Mouse (Mus musculus): ENCODE data around the gene Sema4b. TPM values are rescaled to one million over a fixed set of nuclear protein-coding genes. Genes with fewer than 3 reads are reported as not detected.

Gene Sema4b
- polyA plus RNA-seq, 1 experiment from 2014 or later: 15.9 TPM

DNA sequence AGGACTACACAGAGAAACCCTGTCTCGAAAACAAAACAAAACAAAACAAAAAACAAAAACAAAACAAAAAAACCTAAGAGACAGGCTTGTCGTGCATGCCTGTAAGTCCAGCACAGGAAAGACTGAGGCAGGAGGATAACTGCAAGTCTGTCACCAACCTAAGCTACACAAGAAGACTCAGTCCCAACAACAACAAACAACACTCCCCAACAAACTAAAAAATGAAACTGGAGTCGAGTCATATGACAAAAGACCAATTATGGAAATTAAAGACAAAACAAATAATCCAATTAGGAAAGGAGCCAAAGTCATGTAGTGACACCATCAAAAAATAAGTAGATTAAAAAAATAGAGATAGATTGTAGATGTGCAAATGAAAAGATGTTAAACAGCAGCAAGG is 6.4 kb upstream of the Sema4b start:
- DNase-seq (ENCODE audit: extremely low spot score, low spot score): no peak
- Histone ChIP-seq H3K27me3 (ENCODE audit: poor library complexity, severe bottlenecking) (no peaks in the 10 kb centered on the region), H3K4me3 (no peak overlapping the region), H3K9me3 (no peaks in the 10 kb centered on the region), H3K4me1 (peaks cover 13% of the 10 kb centered on the region), H3K27ac (no peak overlapping the region), H3K36me3 (replicated peaks) (no peaks in the 10 kb centered on the region)
- 78% methylated on average over 3 of the region's 3 CpGs for WGBS

DNA sequence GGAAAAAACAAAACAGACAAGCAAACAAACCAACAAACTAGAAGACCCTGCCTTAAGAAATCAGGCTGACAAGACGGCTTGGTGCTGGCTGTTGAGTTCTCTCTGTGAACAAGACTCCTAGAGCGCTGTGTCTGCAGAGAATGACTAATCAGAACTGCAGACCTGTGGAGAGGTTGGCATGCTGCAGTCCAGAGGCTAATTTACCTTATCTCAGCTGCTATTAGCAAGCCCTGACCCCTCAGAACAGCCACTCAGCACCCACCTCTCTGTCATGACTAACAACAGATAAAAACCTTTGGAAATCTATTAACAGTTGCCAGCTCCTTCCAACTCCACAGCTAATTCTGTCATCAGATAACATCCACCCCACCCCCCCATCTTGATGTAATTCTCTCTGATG is 5.6 kb upstream of the Sema4b start:
- no peaks in the 10 kb centered on the region for H3K27me3 ChIP-seq (ENCODE audit: poor library complexity, severe bottlenecking)
- peaks cover 22% of the 10 kb centered on the region for H3K4me1 ChIP-seq
- H3K9me3 ChIP-seq: no peaks in the 10 kb centered on the region
- no peaks in the 10 kb centered on the region for H3K36me3 ChIP-seq (replicated peaks)
- 85% methylated on average over 2 of the region's 2 CpGs for WGBS
- no peak overlapping the region for H3K27ac ChIP-seq
- no peak for DNase-seq (ENCODE audit: extremely low spot score, low spot score)
- H3K4me3 ChIP-seq: no peak overlapping the region

DNA sequence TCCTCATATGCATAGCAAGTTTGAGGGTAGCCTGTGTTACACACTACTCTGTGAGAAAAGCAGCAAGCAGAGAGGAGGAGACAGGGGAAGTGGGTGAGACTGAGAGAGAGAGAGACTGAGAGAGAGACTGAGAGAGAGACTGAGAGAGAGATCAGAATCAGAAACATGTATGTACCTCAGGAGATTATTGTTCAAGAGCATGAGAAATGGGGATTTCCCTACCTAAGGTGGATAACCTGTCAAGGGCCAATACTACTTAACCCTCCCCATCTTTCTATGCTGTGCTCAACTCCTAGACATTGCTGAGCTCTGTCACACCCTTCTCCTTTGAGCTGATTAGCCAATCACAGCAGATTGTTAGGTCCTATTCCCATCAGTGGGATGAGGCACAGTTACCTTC is 4.5 kb upstream of the Sema4b start:
- H3K27ac ChIP-seq: no peak overlapping the region
- H3K9me3 ChIP-seq: no peaks in the 10 kb centered on the region
- no peaks in the 10 kb centered on the region for H3K27me3 ChIP-seq (ENCODE audit: poor library complexity, severe bottlenecking)
- no peaks in the 10 kb centered on the region for H3K36me3 ChIP-seq (replicated peaks)
- no peak for DNase-seq (ENCODE audit: extremely low spot score, low spot score)
- H3K4me3 ChIP-seq: no peak overlapping the region
- H3K4me1 ChIP-seq: peaks cover 32% of the 10 kb centered on the region

DNA sequence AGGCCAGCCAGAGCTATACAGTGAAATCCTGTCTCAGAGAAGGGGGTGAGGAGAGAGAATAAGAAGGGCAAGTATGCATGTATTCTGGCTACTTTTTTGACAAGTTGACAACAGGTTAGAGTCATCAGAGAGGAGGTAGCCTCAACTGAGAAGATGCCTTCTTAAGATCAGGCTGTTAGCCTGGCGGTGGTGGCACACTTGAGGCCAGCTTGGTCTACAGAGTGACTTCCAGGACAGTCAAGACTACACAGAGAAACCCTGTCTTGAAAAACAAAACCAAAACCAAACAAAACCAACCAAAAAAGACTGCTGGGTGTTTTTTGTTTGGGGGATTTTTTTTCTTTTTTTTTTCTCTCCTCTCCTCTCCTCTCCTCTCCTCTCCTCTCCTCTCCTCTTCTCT is 3.2 kb upstream of the Sema4b start:
- no peak overlapping the region for H3K27ac ChIP-seq
- peaks cover 46% of the 10 kb centered on the region for H3K4me1 ChIP-seq
- no peaks in the 10 kb centered on the region for H3K27me3 ChIP-seq (ENCODE audit: poor library complexity, severe bottlenecking)
- H3K9me3 ChIP-seq: no peaks in the 10 kb centered on the region
- WGBS: 90% methylated on average over 1 of the region's 1 CpGs
- H3K4me3 ChIP-seq: no peak overlapping the region
- no peak for DNase-seq (ENCODE audit: extremely low spot score, low spot score)
- H3K36me3 ChIP-seq (replicated peaks): no peaks in the 10 kb centered on the region

DNA sequence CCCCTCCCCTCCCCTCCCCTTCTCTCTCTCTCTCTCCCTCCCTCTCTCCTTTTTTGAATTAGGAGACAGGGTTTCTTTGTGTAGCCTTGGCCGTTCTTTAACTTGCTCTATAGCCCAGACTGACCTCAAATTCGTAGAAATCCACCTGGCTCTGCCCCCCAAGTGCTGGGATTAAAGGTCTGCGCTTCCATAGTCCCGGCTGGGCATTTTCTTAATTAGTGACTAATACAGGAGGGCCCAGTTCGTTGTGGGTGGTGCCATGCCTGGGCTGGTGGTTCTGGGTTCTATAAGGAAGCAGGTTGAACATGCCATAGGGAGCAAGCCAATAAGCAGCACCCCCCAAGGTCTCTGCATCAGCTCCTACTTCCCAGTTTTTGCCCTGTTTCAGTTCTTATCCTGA is 2.7 kb upstream of the Sema4b start:
- no peaks in the 10 kb centered on the region for H3K9me3 ChIP-seq
- H3K4me3 ChIP-seq: no peak overlapping the region
- WGBS: 39% methylated on average over 5 of the region's 5 CpGs
- no peak for DNase-seq (ENCODE audit: extremely low spot score, low spot score)
- no peaks in the 10 kb centered on the region for H3K36me3 ChIP-seq (replicated peaks)
- peaks cover 51% of the 10 kb centered on the region for H3K4me1 ChIP-seq
- H3K27me3 ChIP-seq (ENCODE audit: poor library complexity, severe bottlenecking): no peaks in the 10 kb centered on the region
- H3K27ac ChIP-seq: 0 out of 2 replicates have a peak overlapping the region, but pooled peaks have one; percentile 58

DNA sequence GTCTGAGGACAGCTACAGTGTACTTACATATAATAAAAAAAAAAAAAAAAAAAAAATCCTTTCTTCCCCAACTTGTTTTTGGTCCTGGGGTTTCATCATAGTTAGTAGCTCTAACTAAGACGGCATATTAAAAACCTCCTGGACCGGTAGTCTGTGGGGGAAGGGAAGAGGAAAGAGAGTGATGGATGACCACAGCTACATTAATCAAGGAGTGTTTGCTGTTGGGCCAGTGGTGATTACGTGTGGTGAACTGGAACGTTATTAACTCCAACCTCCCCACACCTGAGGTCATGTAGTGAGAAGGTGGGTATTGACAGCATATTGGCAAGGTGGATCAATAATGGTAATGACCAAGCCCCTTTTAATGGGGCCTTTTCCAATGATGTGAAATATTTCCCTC is 2.1 kb upstream of the Sema4b start:
- peaks cover 57% of the 10 kb centered on the region for H3K4me1 ChIP-seq

DNA sequence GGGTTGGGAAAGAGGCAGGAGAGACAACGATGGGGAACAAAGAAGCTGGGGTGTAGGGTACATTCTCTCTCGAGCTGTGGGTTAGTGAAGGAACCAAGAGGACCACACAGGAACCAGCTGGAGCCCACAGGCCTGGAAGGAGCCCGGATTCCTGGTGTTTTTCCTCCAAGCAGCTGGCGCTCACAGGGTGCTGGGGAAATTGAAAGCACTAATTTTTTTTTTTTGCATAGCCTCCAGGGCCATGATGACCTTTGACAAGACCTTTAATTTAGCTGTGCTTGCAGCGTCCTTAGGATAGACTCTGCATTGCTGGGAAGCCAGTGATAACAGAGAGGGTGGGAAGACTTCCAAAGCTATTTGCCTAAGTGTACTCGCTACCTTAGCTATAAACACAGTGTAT is 1.7 kb upstream of the Sema4b start:
- no peaks in the 10 kb centered on the region for H3K36me3 ChIP-seq (replicated peaks)
- no peaks in the 10 kb centered on the region for H3K9me3 ChIP-seq
- WGBS: 67% methylated on average over 6 of the region's 6 CpGs
- H3K27ac ChIP-seq: peak overlapping the region; percentile 67; the same call in 1 of the 2 replicates
- no peaks in the 10 kb centered on the region for H3K27me3 ChIP-seq (ENCODE audit: poor library complexity, severe bottlenecking)
- H3K4me3 ChIP-seq: no peak overlapping the region
- H3K4me1 ChIP-seq: peaks cover 61% of the 10 kb centered on the region
- DNase-seq (ENCODE audit: extremely low spot score, low spot score): no peak

More for the DNA sequence above, 2.1 kb upstream of the Sema4b start:
- Histone ChIP-seq H3K27me3 (ENCODE audit: poor library complexity, severe bottlenecking) (no peaks in the 10 kb centered on the region), H3K4me3 (no peak overlapping the region), H3K27ac (peak overlapping the region; percentile 67; the same call in 1 of the 2 replicates), H3K36me3 (replicated peaks) (no peaks in the 10 kb centered on the region), H3K9me3 (no peaks in the 10 kb centered on the region)
- 90% methylated on average over 4 of the region's 4 CpGs for WGBS
- no peak for DNase-seq (ENCODE audit: extremely low spot score, low spot score)

DNA sequence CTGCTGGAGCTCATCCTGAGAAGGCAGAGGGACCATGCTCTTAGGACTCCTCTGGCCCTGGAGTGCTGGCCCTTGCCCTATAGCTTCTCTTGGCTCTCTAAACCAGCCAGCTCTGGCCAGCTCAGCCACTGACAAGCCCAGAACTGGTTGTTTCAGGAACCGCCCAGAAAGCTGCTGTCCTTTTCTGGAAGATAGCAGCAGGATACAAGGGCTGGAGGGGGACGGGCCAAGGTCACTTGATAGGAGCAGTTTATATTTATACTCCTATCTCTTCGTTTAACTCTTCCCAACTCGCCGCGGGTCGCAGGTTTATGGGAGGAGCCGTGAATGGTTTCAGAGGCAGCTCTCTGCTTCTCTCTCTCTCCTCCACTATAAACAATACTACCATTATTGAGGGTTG is 620 bp upstream of the Sema4b start:
- Histone ChIP-seq H3K27ac (peak overlapping the region; percentile 97), H3K4me3 (peak overlapping the region; percentile 64), H3K4me1 (peaks cover 71% of the 10 kb centered on the region), H3K9me3 (no peaks in the 10 kb centered on the region), H3K36me3 (replicated peaks) (peaks cover 6% of the 10 kb centered on the region; the same call in 1 of the 2 replicates), H3K27me3 (ENCODE audit: poor library complexity, severe bottlenecking) (no peaks in the 10 kb centered on the region)
- WGBS: 14% methylated on average over 8 of the region's 8 CpGs
- DNase-seq (ENCODE audit: extremely low spot score, low spot score): no peak

DNA sequence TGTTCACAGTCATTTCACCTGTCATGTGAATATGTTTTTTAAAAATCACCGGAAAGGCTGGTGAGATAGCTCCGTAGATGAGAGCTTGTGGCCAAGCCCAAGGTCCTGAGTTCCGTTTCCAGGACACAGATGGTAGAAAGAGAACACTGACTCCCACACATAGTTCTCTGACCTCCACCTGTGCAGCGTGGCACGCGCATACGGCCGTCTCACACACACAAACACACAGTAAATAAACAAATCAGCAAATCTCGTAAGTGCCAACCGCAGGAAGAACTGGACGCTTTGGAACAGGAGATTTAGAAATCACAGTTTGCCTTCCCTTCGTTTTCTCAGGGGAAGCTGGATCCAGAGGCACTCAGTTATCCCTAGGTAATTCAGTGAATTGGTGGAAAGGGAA is 860 bp downstream of the Sema4b start:
- Histone ChIP-seq H3K36me3 (replicated peaks) (peaks cover 6% of the 10 kb centered on the region; the same call in 1 of the 2 replicates), H3K4me3 (peak overlapping the region; percentile 64), H3K27ac (peak overlapping the region; percentile 97), H3K27me3 (ENCODE audit: poor library complexity, severe bottlenecking) (no peaks in the 10 kb centered on the region), H3K9me3 (no peaks in the 10 kb centered on the region), H3K4me1 (peaks cover 86% of the 10 kb centered on the region)
- no peak for DNase-seq (ENCODE audit: extremely low spot score, low spot score)
- 52% methylated on average over 12 of the region's 12 CpGs for WGBS

DNA sequence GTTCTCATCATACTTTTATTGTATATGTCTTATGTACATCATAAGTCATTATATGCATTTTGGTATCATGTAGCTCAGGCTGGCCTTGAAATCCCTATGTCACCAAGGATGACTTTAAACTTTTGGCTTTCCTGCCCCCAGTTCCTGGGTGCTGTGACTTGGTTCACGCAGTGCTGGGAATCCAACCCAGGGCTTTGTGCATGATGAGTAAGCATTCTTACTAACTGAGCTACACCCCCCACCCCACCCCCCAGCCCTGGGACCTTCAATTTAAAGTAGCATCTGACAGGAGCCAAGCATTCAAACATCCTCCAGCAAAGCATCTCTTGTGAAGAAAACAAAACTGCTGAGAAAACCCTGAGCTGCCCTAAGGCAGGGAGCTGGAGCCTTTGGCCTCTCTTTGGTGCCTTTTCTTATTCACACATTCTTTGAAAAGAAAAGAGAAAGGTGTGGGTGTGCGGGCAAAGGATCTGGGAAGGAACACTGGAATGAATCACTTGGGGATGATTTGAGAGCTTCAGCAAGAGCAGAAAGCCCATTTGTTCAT is 2.0 kb downstream of the Sema4b start:
- Histone ChIP-seq H3K27ac (peak overlapping the region; percentile 97), H3K4me3 (peak overlapping the region; percentile 29), H3K36me3 (replicated peaks) (peaks cover 6% of the 10 kb centered on the region; the same call in 1 of the 2 replicates), H3K9me3 (no peaks in the 10 kb centered on the region), H3K4me1 (peaks cover 92% of the 10 kb centered on the region), H3K27me3 (ENCODE audit: poor library complexity, severe bottlenecking) (no peaks in the 10 kb centered on the region)
- no peak for DNase-seq (ENCODE audit: extremely low spot score, low spot score)
- 58% methylated on average over 2 of the region's 2 CpGs for WGBS

DNA sequence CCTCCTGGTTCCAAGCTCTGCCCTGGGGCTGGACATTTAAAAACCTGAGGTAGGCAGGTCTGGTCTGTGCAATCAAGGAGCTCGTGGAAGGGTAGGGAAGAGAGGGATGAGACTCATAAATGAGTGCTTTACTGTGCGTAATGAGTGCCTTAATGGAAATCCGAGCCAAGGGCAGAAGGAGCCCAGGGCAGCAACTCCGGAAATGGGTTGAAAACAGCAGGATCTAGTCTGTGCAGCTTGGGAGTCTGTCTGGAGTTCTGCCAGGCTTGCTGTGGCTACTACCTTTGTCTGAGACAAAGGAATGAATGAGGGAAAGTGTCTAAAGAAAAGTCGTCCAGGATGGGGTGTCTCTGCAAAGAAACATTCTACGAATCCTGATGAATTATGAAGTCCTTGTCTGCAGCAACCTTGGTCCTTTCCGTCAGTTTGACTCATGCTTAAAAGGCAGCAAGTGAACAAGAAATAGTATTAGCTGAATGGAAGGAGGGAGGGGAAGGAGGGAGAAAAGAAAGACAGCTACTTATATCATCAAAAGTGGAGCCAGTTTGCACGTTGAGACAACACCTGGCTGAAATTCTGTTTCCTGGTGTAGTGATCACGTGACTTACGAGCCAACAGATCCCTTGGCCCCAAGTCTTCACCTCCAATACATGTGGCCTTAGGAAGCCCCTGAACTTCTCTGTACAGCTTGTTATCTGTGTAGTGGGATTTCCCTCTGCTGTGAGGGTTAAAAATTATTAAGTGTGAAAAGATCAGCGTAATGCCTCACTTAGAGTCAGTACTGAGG is 2.7 kb downstream of the Sema4b start:
- WGBS: 58% methylated on average over 11 of the region's 11 CpGs
- Histone ChIP-seq H3K36me3 (replicated peaks) (peaks cover 6% of the 10 kb centered on the region), H3K4me3 (peak overlapping the region; percentile 29), H3K27me3 (ENCODE audit: poor library complexity, severe bottlenecking) (no peaks in the 10 kb centered on the region), H3K4me1 (peaks cover 96% of the 10 kb centered on the region), H3K27ac (peak overlapping the region; percentile 97), H3K9me3 (no peaks in the 10 kb centered on the region)
- no peak for DNase-seq (ENCODE audit: extremely low spot score, low spot score)

DNA sequence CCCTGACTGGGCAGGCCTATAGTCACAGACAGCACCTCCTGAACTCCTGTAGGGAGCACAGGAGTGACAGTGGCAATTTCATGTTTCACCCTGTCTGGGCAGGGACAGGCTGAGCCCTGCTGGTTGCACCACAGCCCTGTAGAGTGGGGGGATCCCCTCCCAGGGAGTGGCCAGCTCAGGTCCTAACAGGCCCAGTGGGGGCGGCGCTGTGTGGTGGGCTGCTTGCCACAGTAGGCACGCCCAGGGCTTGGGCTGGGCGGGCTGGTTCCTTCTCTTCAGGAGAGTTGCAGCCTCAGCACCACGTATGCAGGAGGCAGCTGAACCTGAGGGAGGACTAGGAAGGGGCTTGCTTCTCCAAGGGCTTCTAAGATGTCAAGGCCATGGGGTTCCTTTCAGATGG is 4.8 kb downstream of the Sema4b start:
- Histone ChIP-seq H3K9me3 (no peaks in the 10 kb centered on the region), H3K27me3 (ENCODE audit: poor library complexity, severe bottlenecking) (no peaks in the 10 kb centered on the region), H3K27ac (peak overlapping the region; percentile 91), H3K4me3 (peak overlapping the region; percentile 13; the same call in 1 of the 2 replicates), H3K36me3 (replicated peaks) (peaks cover 6% of the 10 kb centered on the region), H3K4me1 (peaks cover 78% of the 10 kb centered on the region)
- no peak for DNase-seq (ENCODE audit: extremely low spot score, low spot score)
- WGBS: 31% methylated on average over 5 of the region's 5 CpGs

Data from forebrain, embryonic 10.5 days (tissue).